Mouse (Mus musculus) B cell, adult (primary cell): Measurements from ENCODE around the gene Casp8ap2. TPM values are rescaled to one million over a fixed set of nuclear protein-coding genes. Genes with fewer than 3 reads are reported as not detected.

Experiments
- total RNA-seq: library from RNA; stranded (reverse); gene quantifications from 4 replicates; pipeline ENCODE4 v1.2.4, GENCODE M21; 2023; ENCODE audit not compliant: inconsistent age

Gene Casp8ap2
- total RNA-seq: 19.5 to 26.0 TPM (median 23.2 TPM) in 4 replicates

DNA sequence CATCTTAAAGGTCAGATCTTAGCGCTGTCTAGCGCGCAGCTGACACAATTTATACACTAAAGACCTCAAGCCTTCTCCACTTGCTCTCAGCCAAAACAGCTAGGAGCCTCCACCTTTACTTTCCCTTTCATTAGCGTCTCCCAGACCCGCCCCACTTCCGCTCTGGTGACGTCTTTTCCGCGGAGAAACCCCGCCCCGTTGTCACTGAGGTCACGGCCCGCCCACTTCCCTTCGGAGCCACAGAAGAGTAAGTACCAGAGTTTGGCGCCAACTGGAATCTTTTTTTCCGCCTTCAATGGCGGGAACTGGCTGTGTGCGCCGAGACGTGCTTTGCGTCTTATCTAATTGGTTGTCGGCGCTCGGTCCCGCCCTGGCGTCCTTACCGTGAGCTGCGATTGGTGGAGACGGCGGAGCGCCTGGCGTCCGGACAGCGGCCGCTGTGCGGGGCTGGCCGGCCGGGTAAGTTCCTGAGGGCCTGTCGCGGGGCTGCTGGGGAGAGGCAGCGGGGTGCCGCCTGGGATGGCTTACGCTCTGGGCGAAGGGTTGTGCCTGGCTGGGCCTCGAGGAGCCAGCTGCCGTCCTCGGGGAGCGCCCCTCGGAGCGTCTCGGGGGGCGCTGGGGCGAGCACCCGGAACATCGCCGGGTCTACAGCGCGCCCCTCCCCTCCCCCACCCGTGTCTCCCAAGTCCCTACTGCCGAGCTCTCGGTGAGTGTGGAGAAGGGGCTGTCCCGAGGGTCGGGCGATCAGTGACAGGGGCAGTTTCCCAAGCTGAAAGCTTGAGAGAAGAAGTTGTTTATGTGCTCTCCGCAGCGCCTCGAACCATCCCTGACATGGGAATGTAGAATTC lies at the start of gene Casp8ap2:
Casp8ap2 (plus strand) TSS at position 418 of the 848 bp plus-strand sequence.

DNA sequence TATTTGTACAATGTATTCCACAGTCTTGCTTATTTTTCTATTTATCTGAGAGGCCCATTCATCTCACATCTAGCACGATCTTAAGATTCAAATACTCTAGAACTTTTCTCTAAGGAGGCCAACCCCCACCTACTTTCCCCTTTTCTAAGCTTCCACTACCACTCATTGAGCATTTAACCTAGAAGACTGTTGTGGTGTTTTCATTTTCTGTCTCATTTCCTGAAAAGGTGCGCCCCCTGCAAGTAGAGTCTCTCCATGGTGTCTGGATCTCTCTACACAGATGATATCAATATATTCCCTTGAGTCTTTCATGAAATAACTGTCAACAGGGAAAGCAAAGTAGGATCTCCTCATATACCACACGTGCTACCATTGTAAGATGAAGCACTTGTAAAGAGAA lies 12.6 kb upstream of the Casp8ap2 start, which contains the start of gene Gja10:
Gja10 (minus strand) TSS at position 101 of the 400 bp plus-strand sequence.

DNA sequence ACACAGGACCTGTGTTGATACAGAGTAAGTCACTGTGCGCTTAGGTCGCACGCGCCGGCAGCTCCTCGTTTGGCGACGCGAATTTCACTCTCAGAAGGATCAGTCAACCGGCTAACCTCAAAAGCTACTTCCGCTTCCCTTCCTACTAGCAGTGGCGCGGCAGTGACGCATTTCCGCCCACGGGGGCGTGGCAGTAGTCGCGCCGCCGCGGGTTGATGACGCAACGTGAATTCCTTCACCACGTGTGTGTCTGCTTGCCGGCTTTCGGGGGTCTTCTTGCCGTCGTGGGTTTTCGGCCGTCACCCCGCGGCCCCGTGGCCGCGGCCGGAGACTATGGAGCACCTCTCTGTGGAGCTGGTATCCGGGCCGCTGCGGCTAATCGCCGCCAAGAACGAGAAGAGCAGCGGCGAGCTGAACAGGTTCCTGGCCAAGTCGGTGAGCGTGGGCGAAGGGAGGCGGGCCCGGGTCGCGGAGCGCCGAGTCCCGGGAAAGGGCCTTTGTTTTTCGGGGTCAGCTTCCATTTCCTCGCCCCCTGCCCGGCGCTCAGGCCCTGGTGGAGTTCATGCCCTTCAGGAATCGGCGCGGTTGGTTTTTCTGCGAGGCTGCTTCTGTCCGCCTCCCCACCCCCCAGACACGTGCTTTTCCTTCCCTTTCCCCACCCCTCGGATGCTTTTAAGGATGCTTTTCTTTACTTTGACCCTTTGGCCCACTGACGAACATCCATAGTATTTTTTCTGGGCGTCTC lies 41.8 kb downstream of the Casp8ap2 start, which contains the start of gene Mdn1:
Mdn1 (plus strand) TSS at position 202 of the 745 bp plus-strand sequence.

Other genes with a start within 250 kb of the Casp8ap2 start
- 0.27 TPM in 1 of 4 replicates, not detected in the others for gene Gja10, start 12.7 kb upstream of the Casp8ap2 start, total RNA-seq
- 74.5 to 101 TPM (median 78.8 TPM) in 4 replicates for gene Mdn1, start 41.7 kb downstream of the Casp8ap2 start, total RNA-seq
- gene Lyrm2, start 184.8 kb downstream of the Casp8ap2 start, total RNA-seq: 22.5 to 34.2 TPM (median 32.1 TPM) in 4 replicates